Mouse (Mus musculus) heart, adult 2 months (tissue): ENCODE results near the gene Icosl.

Source experiments
- CTCF ChIP-seq: fragments of 200-600 bp; IDR thresholded peaks from 2 replicates; pipeline ENCODE4 v1.8.1; 2022; ENCODE audit warnings: antibody characterized with exemption, mild to moderate bottlenecking, moderate library complexity
- EP300 ChIP-seq: fragments of 200-500 bp; IDR thresholded peaks from 2 replicates; pipeline ENCODE4 v1.6.1; 2011; ENCODE audit warnings: low read depth, low read length, control low read depth; ENCODE audit not compliant: insufficient read depth

DNA sequence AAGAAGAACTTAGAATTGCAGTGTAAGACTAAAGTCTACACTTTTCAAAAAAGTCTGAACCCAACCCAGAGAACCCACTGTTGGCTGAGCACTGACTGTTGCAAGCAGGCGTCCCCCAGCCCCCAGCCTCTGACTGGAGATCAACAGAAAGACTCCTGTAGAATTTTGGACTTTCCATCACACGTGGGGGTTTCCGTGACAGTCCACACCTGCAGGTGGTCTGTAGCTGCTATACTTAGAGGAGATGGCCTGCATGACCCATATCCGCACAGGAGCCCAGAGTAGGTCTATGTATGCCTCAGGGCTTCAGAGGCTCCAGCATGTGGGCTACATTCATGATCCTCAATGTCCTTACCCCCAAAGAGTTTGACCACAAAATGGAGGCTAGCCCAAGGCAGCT lies 22.7 kb upstream of the Icosl start:
- no peak for TF ChIP-seq CTCF
- TF ChIP-seq EP300 = no peak
